Comparison of ENCODE assay signal across 20 mouse cellular contexts in genomic region chr17:50657321-50657720, GRCm38 (mm10).
A peak's percentile ranks its signal among the peaks of the same experiment; 100 is the strongest.
DNase-seq lines count a peak whose midpoint lies in the region; ATAC-seq lines count a peak whose summit lies in the region.
"Had no signal": no experiment of that assay in that cellular context is flagged by ENCODE, and none has a peak within 500 bp of the region (broad histone marks: within the 10 kb centered on the region; RNA-seq: fewer than 3 reads in every experiment).

No protein-coding gene starts in this region.

- ATAC-seq in heart, embryonic 11.5 days (replicated peaks; ENCODE audit: insufficient number of reproducible peaks, low FRiP score, low TSS enrichment), result no peak
- ATAC-seq in megakaryocyte, adult 5-6 weeks (ENCODE audit: poor library complexity, severe bottlenecking), result peak; percentile 21; the same call in 1 of the 2 replicates
- ATAC-seq: activated CD4-positive, CD25-positive, alpha-beta regulatory T cell, adult 4 months; forebrain, embryonic 16.5 days; lung, postnatal 0 days; Patski had no signal

- intact Hi-C loops in heart, postnatal 25 days (cut with DNase I), result no loop called here

- no peak overlapping the region for H3K27ac ChIP-seq in heart, embryonic 11.5 days (ENCODE audit: low read depth, low read length)
- H3K27ac ChIP-seq: liver, embryonic 14.5 days had no signal

- no peaks in the 10 kb centered on the region for H3K36me3 ChIP-seq in heart, embryonic 11.5 days (ENCODE audit: control insufficient read depth, insufficient read depth, low read length)

- H3K9ac ChIP-seq in heart, embryonic 11.5 days (ENCODE audit: low read depth, low read length), result no peak overlapping the region
- H3K9ac ChIP-seq: heart, embryonic 13.5 days; liver, embryonic 14.5 days had no signal

- no peak overlapping the region for H3K4me2 ChIP-seq in heart, embryonic 11.5 days
- H3K4me2 ChIP-seq: heart, embryonic 13.5 days had no signal

- H3K4me1 ChIP-seq in heart, embryonic 11.5 days (ENCODE audit: control insufficient read depth, insufficient read depth, low read length), result peaks cover 12% of the 10 kb centered on the region
- H3K4me1 ChIP-seq: megakaryocyte, embryonic 14.5 days had no signal

- peak; percentile 52 for DNase-seq in heart, postnatal 25 days (ENCODE audit: low spot score)
- peak; percentile 24 for DNase-seq in 416B (ENCODE audit: low read depth)
- DNase-seq in Muller cell, postnatal 12 days (ENCODE audit: inconsistent ontology term), result peak; percentile 5
- no peak for DNase-seq in kidney, adult 8-10 months
- DNase-seq in spleen, postnatal 14 days (ENCODE audit: low spot score in 2 of 2), result no peak
- DNase-seq: cerebellum, adult 18-20 months; cerebellum, postnatal 25 days; embryo, embryonic 11 days; kidney, adult 18-20 months; kidney, postnatal 10 days; spleen, adult 18-20 months had no signal

- no peaks in the 10 kb centered on the region for H3K27me3 ChIP-seq in heart, embryonic 11.5 days (ENCODE audit: control insufficient read depth, insufficient read depth, low read length)
- H3K27me3 ChIP-seq: heart, embryonic 13.5 days had no signal

- H3K4me3 ChIP-seq in heart, embryonic 11.5 days (ENCODE audit: low read depth, low read length), result no peak overlapping the region
- H3K4me3 ChIP-seq: heart, embryonic 13.5 days; megakaryocyte, embryonic 14.5 days had no signal

- 0 out of 2 replicates have a peak, but pooled peaks cover 2% of the 10 kb centered on the region for H3K9me3 ChIP-seq in heart, embryonic 11.5 days (replicated peaks; ENCODE audit: control insufficient read depth, low read length)
- H3K9me3 ChIP-seq: megakaryocyte, embryonic 14.5 days had no signal

Comparison
In these comparisons a context has a peak if more than half of its experiments do, and no peak if none do; other contexts are left out.
1. DNase-seq: peak in heart, postnatal 25 days (single experiment), 416B (single experiment) and Muller cell, postnatal 12 days (single experiment); none in kidney, adult 8-10 months (0 of 2) and spleen, postnatal 14 days (0 of 2).